Mouse (Mus musculus) limb, embryonic 10.5 days (tissue): ENCODE measurements around the gene Krt82. TPM values are rescaled to one million over a fixed set of nuclear protein-coding genes. Genes with fewer than 3 reads are reported as not detected.
"Not testable (repeated sequence)": the region's sequence is repeated elsewhere in the genome, so short reads cannot be mapped to it uniquely, and the experiment has no call there.

Source experiments
- DNase-seq: peaks from one replicate; pipeline ENCODE4 v3.0.0-alpha.2; 2017; ENCODE audit warnings: low spot score
- H3K27ac ChIP-seq: fragments of 300-500 bp; sonication (generic); 2 replicates; pipeline ENCODE4 v1.5.1; 2016; ENCODE audit warnings: mild to moderate bottlenecking
- H3K27me3 ChIP-seq: fragments of 300-500 bp; sonication (generic); 2 replicates; pipeline ENCODE4 v1.6.1; 2016; ENCODE audit warnings: low read depth, mild to moderate bottlenecking; ENCODE audit not compliant: poor library complexity, severe bottlenecking
- H3K36me3 ChIP-seq: fragments of 300-500 bp; sonication (generic); 2 replicates; pipeline ENCODE4 v1.6.1; 2016; ENCODE audit warnings: mild to moderate bottlenecking, moderate library complexity
- H3K4me1 ChIP-seq: fragments of 300-500 bp; sonication (generic); 2 replicates; pipeline ENCODE4 v1.6.1; 2016
- H3K4me3 ChIP-seq: fragments of 300-500 bp; sonication (generic); 2 replicates; pipeline ENCODE4 v1.5.1; 2016; ENCODE audit warnings: mild to moderate bottlenecking, moderate library complexity
- H3K9me3 ChIP-seq: fragments of 300-500 bp; sonication (generic); replicated peaks from 2 replicates; pipeline ENCODE4 v1.6.1; 2016; ENCODE audit warnings: mild to moderate bottlenecking
- WGBS: fragments of 180-500 bp; shearing (Covaris S2); methylation state at CpG from one replicate; pipeline ENCODE4 v1.1.7; 2016; 5-methylcytosine and 5-hydroxymethylcytosine counted together
- polyA plus RNA-seq: library from polyadenylated mRNA; unstranded; fragments of >200 nt; fragmentation: Nextera tagmentation; extraction: Ambion mirVana; gene quantifications from 2 replicates; pipeline ENCODE4 v1.2.1, GENCODE M21; 2016

Krt82 gene
- polyA plus RNA-seq, 1 experiment from 2014 or later = not detected

DNA sequence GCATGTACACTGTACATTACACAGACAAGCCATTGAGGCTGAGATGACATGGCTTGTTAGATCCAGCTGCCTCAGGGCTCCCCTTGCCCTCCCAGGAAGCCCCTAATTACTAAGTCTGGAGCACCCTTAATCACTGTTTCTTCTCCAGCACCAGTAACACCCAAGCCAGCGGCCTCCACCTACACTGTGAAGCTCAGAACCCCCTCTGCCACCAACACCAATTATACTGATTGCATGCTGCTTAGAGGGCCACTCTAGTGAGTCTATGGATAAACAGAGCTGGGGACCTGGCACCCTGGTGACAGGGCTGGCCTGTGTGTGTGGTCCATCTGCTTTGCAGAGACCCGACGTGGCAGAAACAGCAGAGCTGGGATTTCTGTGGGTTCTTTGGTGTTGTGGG, 6.0 kb downstream of the Krt82 start:
- H3K4me3 ChIP-seq = no peak overlapping the region
- peaks cover 13% of the 10 kb centered on the region for H3K4me1 ChIP-seq
- H3K27ac ChIP-seq = 0 out of 2 replicates have a peak overlapping the region, but pooled peaks have one; percentile 40
- no peaks in the 10 kb centered on the region for H3K27me3 ChIP-seq
- H3K36me3 ChIP-seq = no peaks in the 10 kb centered on the region
- no peaks in the 10 kb centered on the region for H3K9me3 ChIP-seq
- no peak for DNase-seq
- WGBS = 44% methylated on average over 3 of the region's 3 CpGs

DNA sequence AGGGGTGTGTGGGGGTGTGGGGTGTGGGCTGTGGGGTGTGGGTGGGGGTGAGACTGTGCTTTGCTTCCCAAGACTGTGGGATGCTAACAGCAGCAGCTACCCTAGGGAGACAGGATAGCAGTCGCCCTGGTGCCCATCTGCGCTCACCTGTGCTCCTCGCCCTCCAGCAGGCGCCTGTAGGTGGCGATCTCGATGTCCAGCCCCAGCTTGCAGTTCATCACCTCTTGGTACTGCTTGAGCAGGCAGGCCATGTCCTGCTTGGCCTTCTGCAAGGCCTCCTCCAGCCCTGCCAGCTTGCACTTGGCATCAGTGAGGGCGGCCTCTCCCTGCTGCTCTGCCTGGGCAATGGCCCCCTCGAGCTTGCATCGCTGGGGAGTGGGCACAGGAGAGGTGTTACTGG, 7.9 kb downstream of the Krt82 start:
- H3K9me3 ChIP-seq = no peaks in the 10 kb centered on the region
- no peak for DNase-seq
- H3K27me3 ChIP-seq = no peaks in the 10 kb centered on the region
- H3K27ac ChIP-seq = no peak overlapping the region
- peaks cover 20% of the 10 kb centered on the region for H3K4me1 ChIP-seq
- H3K4me3 ChIP-seq = no peak overlapping the region
- H3K36me3 ChIP-seq = no peaks in the 10 kb centered on the region
- WGBS = 68% methylated on average over 9 of the region's 9 CpGs

DNA sequence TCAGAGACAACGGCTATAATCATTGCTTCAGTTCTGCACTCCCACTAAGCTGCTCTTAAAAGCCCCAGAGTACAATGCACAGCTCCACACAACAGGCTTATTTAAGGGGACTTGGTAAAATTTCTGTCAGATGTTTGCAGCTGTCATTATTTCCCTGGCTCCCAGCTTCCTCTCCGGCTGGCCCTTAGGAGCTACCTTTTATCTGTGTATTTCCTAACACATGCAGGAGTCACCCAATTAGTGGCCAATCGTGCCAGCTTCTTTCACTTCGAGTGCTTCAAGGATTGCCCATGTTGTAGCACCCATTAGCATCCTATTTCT, 11.9 kb downstream of the Krt82 start:
- H3K4me1 ChIP-seq = peaks cover 23% of the 10 kb centered on the region
- H3K9me3 ChIP-seq = no peaks in the 10 kb centered on the region
- no peaks in the 10 kb centered on the region for H3K36me3 ChIP-seq
- 64% methylated on average over 4 of the region's 4 CpGs for WGBS
- no peak overlapping the region for H3K27ac ChIP-seq
- no peaks in the 10 kb centered on the region for H3K27me3 ChIP-seq
- no peak overlapping the region for H3K4me3 ChIP-seq
- DNase-seq = no peak

DNA sequence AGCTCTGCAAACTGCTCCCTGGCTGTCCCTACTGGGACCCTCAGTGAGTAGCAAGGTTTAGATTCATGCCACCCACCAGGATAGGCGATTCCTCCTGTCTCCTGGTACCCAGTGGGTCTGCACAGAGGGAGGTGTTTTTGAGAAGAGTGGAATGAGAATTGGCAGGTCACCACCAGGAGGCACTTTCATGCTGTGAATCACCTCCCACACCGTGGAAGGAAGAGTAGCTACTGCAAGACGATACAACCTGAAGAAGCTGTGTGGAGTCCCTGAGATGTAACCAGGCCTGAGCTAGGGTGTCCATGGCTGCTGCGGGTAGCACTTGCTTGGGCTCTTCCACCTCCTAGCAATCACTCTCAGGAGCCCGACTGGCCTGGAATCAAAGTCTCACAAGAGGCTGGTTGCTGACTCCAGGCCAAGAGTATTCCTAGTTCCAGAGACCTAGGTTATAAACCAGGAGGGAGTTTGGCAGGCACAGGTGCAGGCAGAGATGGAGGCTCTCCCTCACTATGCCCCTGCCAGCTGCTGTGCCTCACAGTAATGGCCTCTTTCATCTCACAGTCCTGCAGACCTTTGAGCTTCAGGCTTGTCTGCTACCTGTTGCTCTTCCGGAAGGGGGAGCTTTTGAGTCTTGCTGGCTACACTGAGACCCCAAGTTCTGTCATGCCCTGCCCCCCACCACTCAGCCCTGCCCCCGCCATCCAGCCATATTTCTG, 12.4 kb downstream of the Krt82 start:
- no peaks in the 10 kb centered on the region for H3K9me3 ChIP-seq
- no peaks in the 10 kb centered on the region for H3K36me3 ChIP-seq
- H3K27ac ChIP-seq = no peak overlapping the region
- DNase-seq = no peak
- no peaks in the 10 kb centered on the region for H3K27me3 ChIP-seq
- 38% methylated on average over 7 of the region's 7 CpGs for WGBS
- H3K4me1 ChIP-seq = peaks cover 23% of the 10 kb centered on the region
- no peak overlapping the region for H3K4me3 ChIP-seq

DNA sequence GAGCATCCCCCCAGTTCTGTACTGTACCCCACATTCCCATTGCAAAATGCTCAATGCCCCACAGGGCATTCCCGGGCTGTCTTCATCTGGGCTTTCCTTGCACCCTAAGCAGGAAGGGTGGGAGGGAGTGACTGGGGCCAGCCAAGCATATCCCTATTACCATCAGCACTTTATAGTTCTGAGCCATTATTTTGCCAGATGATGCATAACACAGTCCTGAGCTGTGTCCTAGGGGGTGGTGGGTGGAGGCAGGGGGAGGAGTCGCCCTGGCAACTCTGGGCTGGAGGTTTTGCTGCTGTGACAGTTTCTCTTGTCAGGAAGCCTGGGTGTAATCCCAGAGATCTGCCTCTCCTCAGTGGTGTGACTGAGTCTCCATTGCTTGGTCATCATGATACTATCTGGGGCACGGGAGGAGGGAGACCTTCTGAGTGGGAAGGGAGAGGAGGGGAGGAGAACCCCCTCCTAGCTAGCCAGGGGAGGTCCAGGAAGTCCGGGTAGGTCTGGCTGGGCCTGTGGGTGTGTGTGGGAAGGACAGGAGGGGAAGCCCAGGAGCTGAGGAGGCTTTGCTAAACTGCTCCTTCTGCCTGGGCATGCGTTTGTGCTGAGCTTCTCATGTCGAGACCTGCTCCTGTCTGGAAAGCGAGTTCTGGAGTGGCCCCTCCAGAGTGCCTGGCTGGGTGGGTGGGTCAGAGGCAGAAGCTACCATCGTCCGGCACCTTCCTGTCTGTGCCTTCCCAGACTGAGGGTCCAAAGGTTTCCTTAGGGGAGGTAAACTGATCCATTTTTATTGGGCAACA, 14.2 kb downstream of the Krt82 start:
- Histone ChIP-seq H3K9me3 (no peaks in the 10 kb centered on the region), H3K27ac (no peak overlapping the region), H3K4me3 (no peak overlapping the region), H3K4me1 (peaks cover 13% of the 10 kb centered on the region), H3K27me3 (no peaks in the 10 kb centered on the region), H3K36me3 (no peaks in the 10 kb centered on the region)
- WGBS = 69% methylated on average over 9 of the region's 9 CpGs
- no peak for DNase-seq

DNA sequence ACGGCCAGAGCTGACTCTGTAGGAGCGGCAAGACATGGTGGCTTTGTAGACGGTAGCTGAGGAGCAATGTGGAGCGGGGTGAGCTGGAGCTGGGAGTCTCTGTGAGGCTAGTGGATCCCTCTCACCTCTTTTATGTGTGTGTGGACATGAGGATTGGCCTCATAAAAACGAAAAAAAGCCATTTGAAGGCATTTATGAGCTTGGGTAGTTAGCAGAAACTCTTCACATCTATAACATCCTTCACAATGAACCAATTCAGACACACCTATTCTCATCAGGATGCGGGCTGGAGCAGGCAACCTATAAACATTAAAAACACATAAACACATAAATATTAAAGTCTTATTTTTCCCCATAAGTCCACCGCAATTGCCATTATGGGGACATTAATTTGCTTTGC, 17.7 kb downstream of the Krt82 start, which contains the start of gene Krt84:
Gene Krt84, minus strand, starts transcription at position 101 of the 400 bp plus-strand sequence.
- Histone ChIP-seq H3K4me3 (no peak within 1 kb of the TSS), H3K9me3 (no peaks in the 10 kb centered on the region), H3K4me1 (0 out of 2 replicates have a peak, but pooled peaks cover 3% of the 10 kb centered on the region), H3K27ac (no peak within 1 kb of the TSS), H3K27me3 (peaks cover 3% of the 10 kb centered on the region; the same call in 1 of the 2 replicates), H3K36me3 (no peaks in the 10 kb centered on the region)
- DNase-seq = no peak
- WGBS = 79% methylated on average over 7 of the region's 7 CpGs

DNA sequence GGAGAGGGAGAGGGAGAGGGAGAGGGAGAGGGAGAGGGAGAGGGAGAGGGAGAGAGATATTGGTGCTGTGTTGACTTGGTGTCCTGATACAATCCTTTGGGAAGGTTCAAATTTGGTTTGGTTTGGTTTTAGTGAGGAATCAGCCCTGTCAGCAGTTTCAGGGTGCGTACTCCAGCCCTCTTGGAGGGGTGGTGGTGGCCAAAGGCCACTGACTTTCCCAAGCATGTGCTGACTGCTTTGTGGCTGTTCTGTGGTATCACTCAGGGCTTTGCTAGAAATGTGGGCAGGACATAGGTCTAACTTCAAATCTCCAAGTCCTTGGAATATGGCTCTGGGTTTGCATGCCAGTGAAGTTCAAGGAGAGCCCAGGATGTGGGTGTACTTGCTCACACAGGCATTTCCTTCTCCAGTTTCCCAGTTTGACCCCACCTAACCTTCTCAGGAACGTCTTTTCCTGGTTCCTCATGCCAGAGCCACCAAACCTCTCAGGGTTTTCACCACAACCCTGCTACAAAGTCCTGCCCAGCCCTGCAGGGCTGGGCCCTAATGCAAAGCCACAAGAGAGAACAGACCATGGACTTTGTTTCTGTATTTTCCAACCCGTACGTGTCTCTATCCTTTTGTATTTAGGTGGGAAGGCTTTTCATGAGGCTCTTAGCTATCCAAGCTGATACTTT, 27.8 kb downstream of the Krt82 start:
- peaks cover 7% of the 10 kb centered on the region; the same call in 1 of the 2 replicates for H3K27me3 ChIP-seq
- H3K4me3 ChIP-seq = no peak overlapping the region
- no peaks in the 10 kb centered on the region for H3K9me3 ChIP-seq
- H3K36me3 ChIP-seq = no peaks in the 10 kb centered on the region
- H3K4me1 ChIP-seq = no peaks in the 10 kb centered on the region
- no peak for DNase-seq
- 77% methylated on average over 4 of the region's 4 CpGs for WGBS
- no peak overlapping the region for H3K27ac ChIP-seq

DNA sequence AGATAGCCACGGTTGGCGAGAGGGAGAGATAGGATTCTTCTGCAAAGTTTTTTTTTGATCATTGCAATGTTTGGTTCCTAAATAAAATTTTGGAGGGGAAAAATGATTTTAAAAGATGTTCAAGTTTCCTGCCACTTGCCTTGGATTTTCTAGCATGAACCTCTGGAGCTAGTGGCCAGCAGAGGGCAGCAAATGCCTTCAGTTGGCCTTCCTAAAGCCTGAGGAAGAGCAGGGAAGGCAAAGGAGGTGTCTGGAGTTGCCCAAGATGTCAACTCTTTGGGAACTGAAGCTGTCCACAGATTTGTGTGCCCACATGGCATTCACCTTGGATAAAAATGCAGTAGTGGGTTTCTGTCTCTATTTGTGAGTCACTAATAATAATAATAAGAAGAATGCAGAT, 30.7 kb downstream of the Krt82 start:
- Histone ChIP-seq H3K9me3 (no peaks in the 10 kb centered on the region), H3K27me3 (no peaks in the 10 kb centered on the region), H3K27ac (no peak overlapping the region), H3K4me1 (no peaks in the 10 kb centered on the region), H3K4me3 (no peak overlapping the region), H3K36me3 (no peaks in the 10 kb centered on the region)
- 17% methylated on average over 2 of the region's 2 CpGs for WGBS
- DNase-seq = peak; percentile 84

DNA sequence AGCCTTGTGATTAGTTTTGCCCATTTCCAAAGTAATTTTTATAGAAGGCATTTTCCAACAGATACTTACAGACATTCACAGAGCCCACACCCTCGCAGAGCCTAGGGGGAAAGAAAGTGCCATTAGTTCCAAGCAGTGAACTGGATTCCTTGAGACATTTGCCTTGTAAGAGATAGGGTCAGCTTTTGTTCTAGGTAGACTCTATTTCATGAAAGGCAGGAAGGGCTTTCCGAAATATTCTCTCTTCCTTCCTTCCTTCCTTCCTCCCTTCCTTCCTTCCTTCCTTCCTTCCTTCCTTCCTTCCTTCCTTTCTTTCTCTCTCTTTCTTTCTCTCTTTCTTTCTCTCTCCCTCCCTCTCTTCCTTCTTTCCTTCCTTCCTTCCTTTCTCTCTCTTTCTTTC, 33.3 kb downstream of the Krt82 start, which contains the start of gene Gm49425:
Gene Gm49425, minus strand, starts transcription at position 101 of the 400 bp plus-strand sequence.
- not testable (repeated sequence) for H3K9me3 ChIP-seq, H3K36me3 ChIP-seq, H3K27me3 ChIP-seq, DNase-seq, H3K4me1 ChIP-seq, H3K27ac ChIP-seq, H3K4me3 ChIP-seq
- 74% methylated on average over 2 of the region's 2 CpGs for WGBS

DNA sequence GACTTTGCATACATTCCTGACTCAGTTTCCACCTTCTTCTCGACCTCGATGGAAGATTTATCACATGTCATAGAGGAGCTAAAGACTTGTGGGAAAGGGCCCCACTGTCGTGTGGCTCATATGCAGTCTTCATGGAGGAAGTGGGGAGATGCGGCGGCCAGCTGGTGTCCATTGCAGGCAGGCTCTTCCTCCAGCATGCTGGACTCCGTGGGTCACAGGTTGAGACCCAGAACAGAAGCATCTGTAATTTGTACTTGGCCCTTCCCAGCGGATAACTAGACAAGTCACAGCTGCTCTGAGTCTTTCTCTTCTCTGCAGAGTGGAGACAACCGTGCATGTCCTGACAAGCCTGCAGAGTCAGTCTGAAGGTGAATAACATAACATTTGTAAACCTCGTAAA, 42.2 kb downstream of the Krt82 start:
- Histone ChIP-seq H3K9me3 (no peaks in the 10 kb centered on the region), H3K27ac (no peak overlapping the region), H3K4me1 (peaks cover 5% of the 10 kb centered on the region; the same call in 1 of the 2 replicates), H3K4me3 (no peak overlapping the region), H3K36me3 (no peaks in the 10 kb centered on the region), H3K27me3 (no peaks in the 10 kb centered on the region)
- no peak for DNase-seq
- 81% methylated on average over 9 of the region's 9 CpGs for WGBS

DNA sequence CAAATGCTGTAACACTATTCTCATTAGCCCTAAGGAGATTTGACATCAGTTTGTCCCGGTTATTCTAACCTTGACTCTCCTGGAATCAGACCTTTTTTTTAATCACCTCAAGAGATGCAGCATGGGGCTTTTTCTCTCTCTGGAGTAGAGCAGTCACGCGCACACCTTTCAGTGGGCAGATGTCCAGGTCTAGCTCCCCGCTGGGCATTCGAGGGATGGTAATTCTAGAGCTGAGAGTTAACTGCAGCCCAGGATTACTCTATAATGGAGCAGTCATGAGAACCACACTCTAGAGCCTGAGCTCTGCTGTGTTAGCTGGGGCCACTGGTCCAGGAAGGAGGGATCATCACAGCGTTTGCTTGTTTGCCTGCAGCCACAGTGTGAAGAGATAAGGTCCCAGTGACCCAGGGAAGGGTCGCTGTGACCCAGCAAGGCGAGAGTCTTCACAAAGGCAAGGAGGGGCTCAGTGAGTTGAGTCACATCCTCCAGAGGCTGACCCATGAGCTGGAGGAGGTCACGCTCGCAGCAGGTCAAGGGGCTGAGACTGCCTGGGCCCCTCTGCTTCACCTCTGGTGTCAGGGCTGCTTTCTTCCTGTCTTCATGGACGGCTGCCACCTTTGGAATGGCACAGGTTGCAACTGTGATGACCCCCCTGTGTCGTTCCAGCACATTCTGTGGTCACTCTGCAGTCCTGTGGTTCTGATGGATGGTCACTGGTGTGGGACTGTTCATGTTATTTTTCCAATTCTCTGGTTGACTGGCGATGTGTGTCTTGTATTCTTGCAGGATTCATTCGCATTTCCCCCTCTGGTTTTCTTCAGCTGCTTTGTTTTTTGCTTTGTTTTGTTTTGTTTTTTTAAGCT, 43.3 kb downstream of the Krt82 start:
- H3K9me3 ChIP-seq = no peaks in the 10 kb centered on the region
- 58% methylated on average over 14 of the region's 14 CpGs for WGBS
- DNase-seq = no peak
- no peaks in the 10 kb centered on the region for H3K27me3 ChIP-seq
- H3K4me1 ChIP-seq = peaks cover 5% of the 10 kb centered on the region; the same call in 1 of the 2 replicates
- H3K36me3 ChIP-seq = no peaks in the 10 kb centered on the region
- H3K4me3 ChIP-seq = no peak overlapping the region
- no peak overlapping the region for H3K27ac ChIP-seq

DNA sequence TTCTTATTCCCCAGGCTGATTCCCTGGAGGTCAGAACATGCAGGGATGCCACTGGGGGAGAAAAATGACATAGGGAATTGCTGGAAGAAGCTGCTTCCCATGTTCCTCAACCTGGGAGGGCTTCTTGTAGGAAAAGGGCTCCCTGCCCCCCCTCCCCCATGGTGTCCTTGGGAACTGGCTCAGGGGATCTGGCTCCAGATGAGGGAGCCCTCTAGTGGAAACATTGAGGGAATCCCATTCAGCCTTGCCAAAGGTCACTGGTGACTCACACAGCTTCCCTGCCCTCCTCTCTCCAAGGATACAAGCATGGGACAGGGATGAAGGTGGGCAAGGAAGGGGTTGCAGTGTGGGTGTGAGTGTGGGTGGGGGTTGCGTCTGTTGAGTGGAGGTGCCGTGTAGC, 53.3 kb downstream of the Krt82 start:
- no peak for DNase-seq
- Histone ChIP-seq H3K27me3 (no peaks in the 10 kb centered on the region), H3K36me3 (no peaks in the 10 kb centered on the region), H3K9me3 (no peaks in the 10 kb centered on the region), H3K27ac (no peak overlapping the region), H3K4me3 (no peak overlapping the region), H3K4me1 (peaks cover 12% of the 10 kb centered on the region)
- WGBS = 74% methylated on average over 2 of the region's 2 CpGs
